Mouse (Mus musculus) cerebellum, adult 2 months (tissue): ENCODE data around the gene Epn1. TPM values are rescaled to one million over a fixed set of nuclear protein-coding genes. Genes with fewer than 3 reads are reported as not detected.
"Not testable (repeated sequence)": the region's sequence is repeated elsewhere in the genome, so short reads cannot be mapped to it uniquely, and the experiment has no call there.

Source experiments
- DNase-seq, 2 experiments: peaks; one replicate each; pipeline ENCODE4 v3.0.0; 2021
- H3K27ac ChIP-seq: fragments of 200-500 bp; 2 replicates; pipeline ENCODE4 v1.5.1; 2012; ENCODE audit warnings: low read length, control low read depth, inconsistent platforms; ENCODE audit not compliant: insufficient read depth
- H3K27me3 ChIP-seq: fragments of 200-500 bp; 2 replicates; pipeline ENCODE4 v1.6.1; 2012; ENCODE audit warnings: inconsistent platforms, mild to moderate bottlenecking, low read length, moderate library complexity; ENCODE audit not compliant: control insufficient read depth, insufficient read depth
- H3K4me1 ChIP-seq: fragments of 200-500 bp; 2 replicates; pipeline ENCODE4 v1.6.1; 2011; ENCODE audit warnings: low read length; ENCODE audit not compliant: control insufficient read depth, insufficient read depth
- H3K4me3 ChIP-seq: fragments of 200-500 bp; replicated peaks from 2 replicates; pipeline ENCODE3; 2011; ENCODE audit warnings: mild to moderate bottlenecking, low read depth, low read length, control low read depth; ENCODE audit not compliant: insufficient read depth
- CTCF ChIP-seq: fragments of 200-500 bp; IDR thresholded peaks from 2 replicates; pipeline ENCODE4 v1.5.1; 2011; ENCODE audit warnings: low read depth, mild to moderate bottlenecking, control low read depth, low read length, moderate library complexity, borderline replicate concordance; ENCODE audit not compliant: insufficient read depth
- POLR2A ChIP-seq: fragments of 200-500 bp; IDR thresholded peaks from 2 replicates; pipeline ENCODE4 v1.6.1; 2011; ENCODE audit warnings: low read length, control low read depth, borderline replicate concordance; ENCODE audit not compliant: insufficient read depth
- WGBS: fragments of 180-500 bp; shearing (Covaris S2); methylation state at CpG from one replicate; pipeline ENCODE4 v1.1.7; 2018; 5-methylcytosine and 5-hydroxymethylcytosine counted together
- polyA plus RNA-seq: library from polyadenylated mRNA; depleted of rRNA; stranded (reverse); fragments of >200 nt; gene quantifications from 2 replicates; pipeline ENCODE4 v1.2.3, GENCODE M21; 2012

Epn1 gene
- polyA plus RNA-seq, 1 experiment: 246 TPM

DNA sequence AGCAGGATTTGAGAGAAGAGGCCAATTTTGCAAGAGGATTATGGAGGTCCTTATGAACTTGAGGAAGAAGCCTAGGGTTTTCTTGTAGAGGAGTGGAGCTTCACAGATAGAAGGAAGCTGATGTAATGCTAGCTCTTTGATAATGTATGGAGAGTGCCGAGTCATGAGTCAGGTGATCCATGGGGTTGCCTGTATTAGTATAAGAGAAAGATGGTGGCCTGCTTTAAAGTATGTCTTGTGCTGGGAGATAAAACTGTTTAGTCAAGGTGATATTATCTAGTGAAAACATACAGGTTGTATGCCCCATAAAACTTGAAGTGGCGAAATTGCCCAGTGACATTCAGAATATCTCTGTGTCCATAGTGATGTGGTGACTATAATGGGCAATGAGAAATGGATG lies 3.1 kb upstream of the Epn1 start:
- DNase-seq: no peak
- WGBS: 92% methylated on average over 2 of the region's 2 CpGs
- Histone ChIP-seq H3K4me3 (no peak overlapping the region), H3K27me3 (no peaks in the 10 kb centered on the region), H3K4me1 (0 out of 2 replicates have a peak, but pooled peaks cover 2% of the 10 kb centered on the region), H3K27ac (no peak overlapping the region)
- TF ChIP-seq POLR2A (no peak), CTCF (no peak)

DNA sequence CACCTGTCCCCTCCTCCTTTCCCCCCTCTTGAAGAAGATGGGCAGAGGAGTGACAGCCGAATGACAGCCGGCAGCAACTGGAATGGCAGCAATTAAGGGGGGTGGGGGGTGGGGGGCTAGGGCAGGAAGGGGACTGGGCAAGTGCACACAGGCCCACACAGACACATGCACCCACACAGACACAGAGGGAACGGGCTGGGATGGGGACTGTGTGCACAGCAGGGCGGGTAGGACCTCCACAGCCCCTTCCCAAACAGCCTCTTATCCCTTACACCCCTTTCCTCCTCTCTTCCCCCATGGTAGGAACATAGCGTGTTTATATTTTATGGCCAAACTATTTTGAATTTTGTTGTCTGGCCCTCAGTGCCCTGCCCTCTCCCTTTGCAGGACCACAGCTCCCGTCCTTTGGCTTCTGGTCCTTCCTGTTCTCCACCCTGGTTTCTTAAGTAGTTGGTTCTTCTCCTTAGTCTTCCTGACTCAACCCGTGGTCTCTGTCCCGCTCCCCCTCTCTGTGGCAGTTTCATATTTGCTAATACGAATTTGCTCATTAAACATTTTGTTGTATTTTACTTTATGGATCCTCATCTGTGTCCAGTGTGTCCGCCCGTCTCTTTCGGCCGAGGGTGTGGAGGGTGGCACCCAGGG lies 548 bp upstream of the Epn1 start:
- DNase-seq, H3K4me1 ChIP-seq, H3K27me3 ChIP-seq: not testable (repeated sequence)
- H3K4me3 ChIP-seq: peak overlapping the region; percentile 82
- WGBS: 39% methylated on average over 11 of the region's 13 CpGs
- peak overlapping the region; percentile 36; the same call in 1 of the 2 replicates for H3K27ac ChIP-seq

DNA sequence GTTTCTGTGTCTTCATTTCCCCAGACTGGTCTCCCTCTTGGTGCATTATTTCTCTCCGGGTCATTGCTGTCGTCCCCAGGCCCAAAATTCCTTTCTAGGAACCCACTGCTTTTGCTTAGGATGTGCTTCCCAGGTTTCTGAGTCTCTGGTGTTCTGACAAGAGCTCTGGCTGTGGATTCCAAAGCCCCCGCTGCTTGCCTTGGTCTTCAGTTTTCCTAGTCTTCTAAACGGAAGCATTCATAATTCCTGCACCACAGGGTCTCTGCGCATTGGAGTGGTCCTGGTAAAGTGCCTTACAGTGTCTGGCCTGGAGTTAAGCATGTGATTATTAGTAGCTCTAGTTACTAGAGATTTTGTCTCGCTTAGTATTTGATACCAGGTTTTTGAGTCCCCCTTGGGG lies 780 bp downstream of the Epn1 start:
- Histone ChIP-seq H3K27ac (peak overlapping the region; percentile 77; the same call in 1 of the 2 replicates), H3K4me3 (peak overlapping the region; percentile 82), H3K27me3 (no peaks in the 10 kb centered on the region), H3K4me1 (peaks cover 2% of the 10 kb centered on the region)
- TF ChIP-seq CTCF: no peak
- no peak for TF ChIP-seq POLR2A
- 8% methylated on average over 6 of the region's 6 CpGs for WGBS
- DNase-seq: no peak

DNA sequence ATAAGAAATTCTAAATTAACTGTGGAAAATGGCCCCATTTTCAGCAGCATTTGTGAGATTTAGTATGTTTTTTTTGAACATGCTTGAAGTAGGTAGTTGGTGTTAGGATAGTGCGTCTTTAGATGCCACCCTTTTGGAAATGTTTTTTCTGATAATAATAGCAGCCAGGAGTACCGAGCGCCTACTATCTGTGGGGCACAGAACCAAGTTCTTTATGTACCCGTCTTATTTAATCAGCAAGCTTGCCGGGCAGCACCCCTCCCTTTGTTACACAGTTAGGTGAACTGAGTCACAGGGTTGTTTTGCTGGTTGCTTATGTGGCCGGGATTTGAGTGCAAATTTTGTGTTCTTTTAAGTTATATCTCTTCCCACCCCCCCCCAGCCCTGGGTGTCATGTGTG lies 1.2 kb downstream of the Epn1 start:
- Histone ChIP-seq H3K27me3 (no peaks in the 10 kb centered on the region), H3K4me3 (peak overlapping the region; percentile 24), H3K27ac (no peak overlapping the region), H3K4me1 (peaks cover 6% of the 10 kb centered on the region)
- 49% methylated on average over 6 of the region's 6 CpGs for WGBS
- TF ChIP-seq CTCF (no peak), POLR2A (no peak)
- DNase-seq: no peak

- Histone ChIP-seq H3K27ac (no peak overlapping the region), H3K27me3 (no peaks in the 10 kb centered on the region), H3K4me3 (no peak overlapping the region), H3K4me1 (peaks cover 7% of the 10 kb centered on the region)
- DNase-seq: no peak
- no peak for TF ChIP-seq CTCF
- TF ChIP-seq POLR2A: no peak
- 88% methylated on average over 2 of the region's 2 CpGs for WGBS
These were observed 1.9 kb downstream of the Epn1 start for GRCm38 (mm10) chr7:5081939-5082338.

DNA sequence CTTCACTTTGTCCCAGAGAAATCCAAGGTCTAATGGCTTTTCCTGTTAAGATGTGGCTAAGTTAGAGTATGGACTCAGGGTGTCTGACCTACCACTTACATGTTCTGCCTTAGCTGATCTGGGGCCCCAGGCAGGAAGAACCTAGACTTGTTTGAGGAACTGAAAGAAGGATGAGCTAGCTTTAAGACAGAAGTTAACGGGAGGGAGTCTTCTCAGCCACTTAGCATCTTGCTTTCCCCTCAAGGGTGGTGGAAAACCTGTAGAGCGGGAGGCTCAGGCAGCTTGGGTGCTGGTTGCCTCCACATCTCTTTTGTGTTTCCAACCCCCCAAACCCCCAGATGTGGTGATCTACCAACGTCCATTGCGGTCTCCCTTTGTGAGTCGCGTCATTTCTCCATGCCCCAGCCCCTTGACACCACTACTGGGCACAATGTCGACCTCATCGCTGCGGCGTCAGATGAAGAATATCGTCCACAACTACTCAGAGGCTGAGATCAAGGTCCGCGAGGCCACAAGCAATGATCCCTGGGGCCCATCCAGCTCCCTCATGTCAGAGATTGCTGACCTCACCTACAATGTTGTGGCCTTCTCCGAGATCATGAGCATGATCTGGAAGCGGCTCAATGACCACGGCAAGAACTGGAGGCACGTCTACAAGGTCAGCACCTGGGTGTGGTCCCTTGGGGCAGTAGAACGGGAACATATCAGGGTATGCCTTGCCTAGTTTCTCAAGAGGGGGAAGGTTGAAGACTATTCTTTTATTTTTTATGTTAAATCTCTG lies 3.5 kb downstream of the Epn1 start:
- Histone ChIP-seq H3K27ac (no peak overlapping the region), H3K4me1 (peaks cover 11% of the 10 kb centered on the region), H3K27me3 (no peaks in the 10 kb centered on the region), H3K4me3 (no peak overlapping the region)
- 90% methylated on average over 18 of the region's 18 CpGs for WGBS
- peak in 1 of 2 experiments; percentile 8 for DNase-seq
- TF ChIP-seq POLR2A (no peak), CTCF (no peak)

- WGBS: 100% methylated on average over 1 of the region's 1 CpGs
- Histone ChIP-seq H3K4me1 (peaks cover 13% of the 10 kb centered on the region), H3K27me3 (no peaks in the 10 kb centered on the region), H3K27ac (no peak overlapping the region), H3K4me3 (no peak overlapping the region)
- DNase-seq: peak in 1 of 2 experiments; percentile 9
- TF ChIP-seq POLR2A (no peak), CTCF (no peak)
These were observed 5.5 kb downstream of the Epn1 start for GRCm38 (mm10) chr7:5085512-5085911.

- H3K27me3 ChIP-seq: no peaks in the 10 kb centered on the region
- no peak overlapping the region for H3K27ac ChIP-seq
- TF ChIP-seq CTCF (no peak), POLR2A (no peak)
- peaks cover 13% of the 10 kb centered on the region for H3K4me1 ChIP-seq
- H3K4me3 ChIP-seq: no peak overlapping the region
- WGBS: 53% methylated on average over 5 of the region's 5 CpGs
- peak in 1 of 2 experiments; percentile 9 for DNase-seq
These were observed 6.9 kb downstream of the Epn1 start for GRCm38 (mm10) chr7:5086921-5087440.
